Mouse (Mus musculus) cortical plate, adult 2 months (tissue): Measurements from ENCODE around the gene Usp26.

Experiments
- CTCF ChIP-seq: fragments of 200-500 bp; IDR thresholded peaks from 2 replicates; pipeline ENCODE4 v1.5.1; 2011; ENCODE audit warnings: mild to moderate bottlenecking, control low read depth, low read length; ENCODE audit not compliant: insufficient read depth; ENCODE audit errors: extremely low read depth
- POLR2A ChIP-seq: fragments of 200-500 bp; IDR thresholded peaks from 2 replicates; pipeline ENCODE4 v1.6.1; 2011; ENCODE audit warnings: mild to moderate bottlenecking, low read length, control low read depth; ENCODE audit not compliant: insufficient read depth; ENCODE audit errors: extremely low read depth

GRCm38 (mm10) chrX:51767457-51767856, 33.6 kb downstream of the Usp26 start:
- 0 out of 2 replicates have a peak, but pooled peaks have one; percentile 4 for TF ChIP-seq CTCF
- TF ChIP-seq POLR2A, result no peak
